Mouse (Mus musculus) megakaryocyte, embryonic 14.5 days (primary cell): Measurements from ENCODE around the gene Rnf19b.

Source experiments
- FLI1 ChIP-seq: IDR thresholded peaks from 2 replicates; pipeline ENCODE4 v1.6.1; 2012; ENCODE audit warnings: low read length, inconsistent platforms, mixed read lengths
- GATA1 ChIP-seq: IDR thresholded peaks from 3 replicates; pipeline ENCODE4 v1.6.1; 2012; ENCODE audit warnings: mixed read lengths, low read length, inconsistent platforms, borderline replicate concordance

DNA sequence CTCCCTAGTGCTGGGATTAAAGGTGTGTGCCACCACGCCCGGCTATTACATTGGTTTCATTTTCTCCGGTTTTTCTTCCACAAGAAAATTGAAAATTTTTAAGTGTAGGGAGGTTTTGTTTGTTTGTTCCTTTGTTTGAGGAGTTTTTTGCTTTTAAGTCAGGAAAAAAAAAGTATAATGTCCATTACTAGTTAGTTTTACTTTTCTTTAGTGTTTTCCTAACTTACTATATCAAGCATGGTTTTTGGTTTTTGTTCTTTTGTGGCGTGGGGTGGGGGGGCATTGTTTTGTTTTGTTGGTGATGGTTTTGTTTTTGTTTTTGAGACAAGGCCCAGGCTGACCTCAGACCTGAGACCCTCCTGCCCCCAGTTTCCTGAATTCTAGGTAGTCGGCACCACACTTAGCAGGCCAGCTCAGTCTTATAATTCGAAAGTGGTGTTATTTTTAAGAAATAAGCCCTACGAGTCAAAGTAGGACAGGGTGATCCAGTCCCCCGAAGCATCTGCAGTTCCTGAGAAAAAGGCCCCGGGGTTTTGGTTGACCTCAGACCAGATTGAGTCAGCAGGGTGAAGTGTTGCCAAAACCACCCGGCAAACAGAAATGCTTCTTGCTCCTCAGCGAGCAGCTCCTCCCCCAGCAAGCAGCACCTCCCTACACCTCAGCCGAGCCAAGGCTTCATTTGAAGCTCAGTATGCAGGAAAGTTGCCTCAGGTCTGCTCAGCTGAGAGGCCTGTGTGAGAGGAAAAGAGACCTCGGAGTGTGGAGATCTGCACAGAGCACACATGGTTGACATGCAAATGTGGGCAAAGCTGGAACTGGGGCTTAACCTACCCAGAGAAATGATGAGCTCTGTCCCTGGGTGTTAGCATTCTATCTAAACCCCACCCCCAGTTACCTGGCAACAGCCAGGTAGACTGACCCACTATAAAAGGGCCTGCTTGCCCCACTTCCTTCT, 23.1 kb upstream of the Rnf19b start:
- no peak for TF ChIP-seq GATA1
- no peak for TF ChIP-seq FLI1
